Mouse (Mus musculus) testis, postnatal 10 days (tissue): ENCODE data around the gene Stx11.

ENCODE experiments used
- DNase-seq: peaks from one replicate; pipeline ENCODE4 v3.0.0; 2021; ENCODE audit warnings: low spot score

Gene Stx11

DNA sequence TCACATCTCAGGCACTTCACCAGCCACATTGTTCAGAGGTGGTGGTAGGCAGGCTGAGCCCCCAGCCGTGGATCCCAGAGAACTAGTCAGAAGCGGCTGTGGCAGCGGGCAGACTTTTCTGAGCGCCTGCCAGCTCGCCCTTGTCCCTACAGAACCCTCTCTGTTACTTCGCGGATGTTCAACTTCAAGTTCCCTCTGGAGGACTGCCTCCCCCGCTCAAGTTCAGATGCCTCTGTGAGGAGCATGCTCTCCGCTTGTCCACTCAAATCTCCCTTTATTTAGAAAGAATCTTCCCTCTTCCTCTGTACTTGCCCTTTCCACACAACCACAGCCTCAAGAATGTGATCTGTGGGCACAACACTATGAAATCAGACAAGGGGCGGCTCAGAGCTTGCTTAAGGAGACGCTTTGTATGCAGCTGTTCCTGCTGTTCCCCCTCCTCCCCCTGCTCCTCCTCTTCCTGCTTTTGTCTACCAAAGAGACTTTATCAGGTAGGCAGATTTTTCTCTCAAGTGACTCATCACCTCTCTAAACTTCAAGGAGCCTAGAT, 52.0 kb downstream of the Stx11 start:
- DNase-seq: peak; percentile 73

DNA sequence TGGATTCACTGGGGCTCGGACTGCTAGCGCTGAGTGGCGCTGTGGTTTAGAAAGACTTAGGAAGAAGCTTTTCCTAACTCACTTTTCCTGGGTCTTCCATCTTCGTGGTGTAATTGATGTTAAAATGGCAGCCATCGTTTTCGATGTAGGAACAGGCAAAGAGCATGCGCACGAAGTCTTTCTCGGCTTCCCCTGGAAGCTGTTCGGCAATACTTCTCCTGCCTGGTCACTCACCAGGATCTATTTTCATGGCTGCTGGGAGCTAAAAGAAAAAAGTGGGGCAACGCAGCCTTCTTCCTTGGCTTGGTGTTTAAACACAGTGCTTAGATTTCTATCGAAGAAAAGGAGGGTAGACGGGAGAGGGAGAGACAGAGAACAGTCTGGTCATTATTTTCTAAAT, 52.6 kb downstream of the Stx11 start:
- no peak for DNase-seq

DNA sequence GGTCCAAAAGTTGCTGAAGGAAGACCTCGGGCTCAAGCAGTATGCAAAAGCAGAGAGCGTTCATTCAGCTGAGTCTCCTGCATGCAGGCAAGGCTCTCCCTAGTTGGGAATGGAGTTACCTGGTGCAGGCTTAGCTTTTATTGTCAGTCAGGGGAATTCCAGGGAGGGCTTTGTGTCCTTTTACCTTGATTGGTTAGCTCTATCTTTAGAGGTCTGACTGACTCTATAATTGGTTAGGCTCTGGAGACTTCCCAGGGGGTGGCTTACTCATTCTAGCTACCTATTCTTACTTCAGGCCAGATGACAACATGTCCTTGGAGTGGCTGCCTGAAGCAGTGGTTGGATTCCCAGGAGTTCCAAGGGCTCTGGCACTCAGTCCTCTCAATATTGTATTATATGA, 54.2 kb downstream of the Stx11 start:
- no peak for DNase-seq

DNA sequence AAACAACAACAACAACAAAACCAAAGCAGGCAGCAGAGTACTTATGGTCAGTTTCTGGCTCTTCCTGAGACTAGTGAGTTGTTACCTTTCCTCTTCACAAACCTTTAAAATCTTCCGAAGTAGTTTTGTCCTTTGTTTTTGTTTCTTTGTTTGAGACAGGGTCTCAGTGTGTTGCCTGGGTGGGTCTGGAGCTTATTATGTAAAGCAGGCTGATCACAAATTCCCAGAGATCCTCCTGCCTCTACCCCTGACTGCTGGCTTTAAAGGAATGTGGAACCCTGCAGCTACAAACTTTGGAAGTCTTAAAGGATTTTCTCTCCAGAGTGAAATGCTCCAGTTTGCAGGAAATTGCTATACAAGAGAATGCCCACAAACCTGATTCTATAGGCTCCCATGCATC, 54.9 kb downstream of the Stx11 start:
- no peak for DNase-seq

DNA sequence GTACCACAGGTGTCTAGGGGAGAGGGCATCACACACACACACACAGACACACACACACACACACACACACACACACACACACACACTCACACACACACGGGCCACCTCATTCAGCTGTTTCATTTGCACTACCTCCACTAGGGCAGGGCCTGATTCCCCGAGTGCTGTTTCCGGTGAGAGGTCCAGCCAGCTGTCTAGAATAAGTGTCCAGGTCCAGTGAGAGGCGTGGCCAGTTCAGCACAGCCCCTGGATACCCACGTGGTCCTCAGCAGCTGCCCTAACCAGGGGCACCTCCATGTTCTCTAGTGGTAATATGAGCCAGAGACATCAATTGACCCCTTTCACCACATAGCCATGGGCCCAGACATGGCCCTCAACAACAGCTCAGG, 60.0 kb downstream of the Stx11 start:
- no peak for DNase-seq

DNA sequence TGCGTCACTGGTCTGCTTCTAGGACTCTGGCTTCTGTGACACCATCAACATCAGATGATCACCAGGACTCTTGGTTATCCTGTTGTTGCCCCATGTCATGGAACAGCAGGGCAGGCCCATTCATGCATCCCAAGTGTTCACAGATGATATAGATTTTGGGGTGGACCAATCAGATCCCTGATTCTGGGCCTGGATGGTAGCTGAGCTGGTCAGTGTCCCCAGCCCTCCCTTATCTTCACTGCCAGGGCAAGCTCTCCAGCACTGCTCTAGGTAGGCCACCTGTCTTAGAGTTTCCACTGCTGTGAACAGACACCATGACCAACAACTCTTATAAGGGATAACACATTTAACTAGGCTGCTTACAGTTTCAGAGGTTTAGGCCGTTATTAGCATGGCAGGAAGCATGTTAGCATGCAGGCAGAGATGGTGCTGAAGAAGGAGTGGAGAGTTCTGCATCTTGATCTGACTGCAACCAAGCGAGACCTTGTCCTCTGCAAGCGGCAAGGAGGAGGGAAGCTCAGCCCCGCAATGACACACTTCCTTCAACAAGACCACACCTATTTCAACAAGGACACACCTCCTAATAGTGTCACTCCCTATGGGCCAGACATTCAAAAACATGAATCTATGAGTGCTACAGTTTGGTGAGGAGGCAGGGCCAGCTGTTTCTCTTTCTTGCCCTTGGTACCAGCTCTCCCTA, 60.5 kb downstream of the Stx11 start:
- DNase-seq: no peak

DNA sequence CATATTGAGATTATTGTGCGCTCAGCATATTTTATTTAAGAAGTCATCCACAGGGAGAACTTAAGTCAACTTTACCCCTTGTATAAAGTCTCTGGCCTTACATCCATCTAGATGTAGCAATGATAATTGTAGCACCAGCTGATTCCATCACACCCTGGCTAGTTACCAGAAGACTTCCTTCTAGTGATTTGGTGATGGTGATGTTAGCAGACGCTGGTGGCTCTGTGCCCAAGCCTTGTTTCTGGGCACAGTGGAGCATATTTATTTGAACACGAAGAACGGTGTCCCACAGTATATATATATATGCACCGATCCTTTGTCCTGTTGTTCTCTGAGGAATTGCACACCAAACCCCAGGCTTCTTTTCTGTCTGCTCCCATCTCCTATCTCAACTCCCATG, 64.2 kb downstream of the Stx11 start:
- DNase-seq: no peak

DNA sequence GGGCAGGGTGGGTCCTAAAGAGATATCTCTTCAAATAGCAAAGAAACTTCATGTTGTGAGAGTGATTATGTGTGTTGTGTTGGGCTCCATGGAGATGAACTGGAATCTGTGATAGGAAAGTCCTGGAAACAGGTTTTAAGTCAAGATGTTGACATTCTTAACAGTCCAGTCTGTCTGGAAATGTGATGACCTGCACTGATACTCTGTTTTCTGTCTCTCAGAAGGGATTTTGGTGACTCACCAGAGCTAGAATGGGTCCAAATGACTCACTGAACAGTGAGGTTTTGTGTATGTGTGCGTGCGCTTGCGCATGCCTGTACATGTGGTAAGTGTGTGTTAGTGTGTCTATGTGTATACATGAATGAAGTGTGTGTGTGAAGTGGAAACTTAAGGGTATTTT, 70.8 kb downstream of the Stx11 start:
- no peak for DNase-seq

DNA sequence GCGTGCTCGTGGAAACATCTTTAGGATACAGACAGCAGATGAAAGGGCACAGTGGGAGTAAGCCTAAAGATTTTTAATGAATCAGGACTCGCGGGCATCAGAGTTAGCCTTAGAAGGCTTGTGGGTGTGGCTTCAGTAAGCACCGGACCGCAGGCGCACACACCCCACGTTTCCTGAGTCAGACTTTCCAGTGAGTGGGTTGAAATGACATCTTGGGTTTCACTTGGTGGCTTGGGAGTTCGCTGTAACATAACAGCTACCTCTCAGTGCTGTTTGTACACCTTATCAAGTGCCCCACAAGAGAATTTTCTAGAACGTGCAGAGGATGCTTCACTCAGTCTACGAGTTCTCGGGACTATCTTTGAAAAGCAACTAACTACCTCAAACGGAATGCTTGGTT, 75.7 kb downstream of the Stx11 start:
- DNase-seq: no peak
